Mouse (Mus musculus) bone marrow macrophage, adult 2 months (primary cell): ENCODE measurements at regions not wholly inside any gene's neighbourhood (a gene's known extent, or its start where the extent isn't known, plus 50 kb on each side); places are given as distances from the start of the nearest gene placed in this dataset.
A peak's percentile ranks its signal among the peaks of the same experiment; 100 is the strongest.

Experiments used
- H3K27ac ChIP-seq: 2 replicates; pipeline ENCODE4 v1.5.1; 2012; ENCODE audit warnings: low read depth, low read length; ENCODE audit not compliant: insufficient read depth
- H3K4me1 ChIP-seq: 2 replicates; pipeline ENCODE4 v1.6.1; 2012; ENCODE audit warnings: low read length; ENCODE audit not compliant: control insufficient read depth, insufficient read depth
- H3K4me3 ChIP-seq: 2 replicates; pipeline ENCODE4 v1.5.1; 2012; ENCODE audit warnings: mild to moderate bottlenecking, low read length, moderate library complexity; ENCODE audit not compliant: insufficient read depth
- CTCF ChIP-seq: IDR thresholded peaks from 2 replicates; pipeline ENCODE4 v1.5.1; 2012; ENCODE audit warnings: low read depth, mild to moderate bottlenecking, low read length, moderate library complexity
- POLR2A ChIP-seq: IDR thresholded peaks from 2 replicates; pipeline ENCODE4 v1.6.1; 2012; ENCODE audit warnings: mild to moderate bottlenecking, low read depth, low read length, borderline replicate concordance

DNA sequence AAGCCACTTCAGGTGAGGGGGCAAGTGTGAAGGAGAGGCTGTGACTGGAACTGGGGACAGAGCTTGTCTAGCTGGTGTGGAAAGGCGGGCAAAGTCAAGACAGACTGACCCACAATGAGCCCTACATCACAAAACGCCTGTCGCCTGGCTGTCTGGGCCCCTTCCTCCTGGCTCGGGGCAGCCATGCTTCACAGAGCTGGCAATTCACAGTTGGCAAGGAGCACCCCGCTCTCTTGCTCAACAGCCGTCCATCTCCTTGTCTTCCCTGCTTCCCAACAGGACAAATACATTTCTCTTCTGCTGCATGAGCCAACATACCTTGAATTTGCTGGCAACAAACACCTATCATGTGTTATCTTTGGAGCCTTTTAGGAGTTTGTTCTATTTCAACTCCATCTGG, 166.8 kb downstream of the Cdc5l start:
- Histone ChIP-seq H3K27ac (no peak overlapping the region), H3K4me1 (no peaks in the 10 kb centered on the region), H3K4me3 (no peak overlapping the region)
- no peak for TF ChIP-seq CTCF
- TF ChIP-seq POLR2A = no peak

DNA sequence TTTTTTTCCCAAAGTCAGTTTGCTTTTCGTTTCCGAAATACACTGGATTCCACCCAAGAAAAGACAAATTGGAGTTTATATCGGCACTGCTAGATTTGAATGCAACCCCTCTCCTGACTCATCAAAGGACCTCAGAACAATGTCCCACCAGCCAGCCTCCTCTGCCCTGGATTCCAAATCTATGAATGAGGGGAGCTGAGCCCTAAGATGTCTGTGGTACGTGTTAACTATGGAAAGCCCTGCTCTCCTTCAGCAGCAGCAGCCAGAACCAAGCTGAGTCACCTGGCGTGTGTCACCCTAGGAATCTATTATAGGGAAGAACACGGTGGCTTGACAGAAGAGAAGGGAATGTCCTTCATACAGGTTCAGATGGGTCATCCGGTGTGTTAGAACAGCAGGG, 167.9 kb downstream of the Cdc5l start:
- TF ChIP-seq CTCF (no peak), POLR2A (no peak)
- Histone ChIP-seq H3K27ac (no peak overlapping the region), H3K4me3 (no peak overlapping the region), H3K4me1 (no peaks in the 10 kb centered on the region)

DNA sequence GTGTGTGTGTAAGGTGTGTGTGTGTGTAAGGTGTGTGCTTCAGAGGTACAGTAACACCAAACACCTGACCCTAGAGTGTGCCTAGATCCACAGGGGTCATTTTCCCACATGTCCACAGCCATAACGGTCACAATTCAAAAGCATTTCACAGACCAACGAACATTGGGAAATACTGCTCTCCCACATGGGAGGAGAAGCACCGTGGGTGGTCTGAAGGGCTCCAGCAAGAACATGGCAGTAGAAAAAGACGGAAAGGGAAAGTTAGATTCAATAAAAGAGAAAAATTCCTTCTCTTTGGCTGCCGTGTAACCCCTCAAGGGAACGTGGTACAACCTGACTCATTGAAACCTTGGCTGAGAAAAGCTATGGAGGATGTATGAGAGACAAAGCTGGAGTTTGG, 169.1 kb downstream of the Cdc5l start:
- no peak for TF ChIP-seq POLR2A
- TF ChIP-seq CTCF = no peak
- no peak overlapping the region for H3K27ac ChIP-seq

GRCm38 (mm10) chr17:45260421-45260820, 173.1 kb downstream of the Cdc5l start:
- TF ChIP-seq CTCF (no peak), POLR2A (no peak)
- Histone ChIP-seq H3K4me1 (no peaks in the 10 kb centered on the region), H3K4me3 (no peak overlapping the region), H3K27ac (no peak overlapping the region)

More for the DNA sequence above, 169.1 kb downstream of the Cdc5l start:
- no peaks in the 10 kb centered on the region for H3K4me1 ChIP-seq
- no peak overlapping the region for H3K4me3 ChIP-seq

DNA sequence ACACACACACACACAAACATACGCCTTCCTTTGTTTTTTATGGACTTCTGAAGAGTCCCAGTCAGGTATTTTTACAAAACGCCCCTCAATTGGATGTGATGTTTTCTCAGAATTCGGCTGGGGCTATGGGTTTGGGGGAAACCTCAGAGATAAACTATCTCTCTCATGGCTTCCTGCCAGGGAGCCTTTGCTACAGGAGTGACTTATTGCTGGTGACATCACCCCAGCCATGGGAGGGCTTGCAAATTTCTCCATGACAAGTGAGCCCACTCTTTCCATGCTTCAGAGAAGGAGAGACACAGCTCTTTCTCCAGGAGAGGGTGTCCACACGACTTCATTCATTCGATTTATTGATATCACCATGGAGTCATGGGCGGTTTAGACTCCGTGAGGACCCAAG, 175.5 kb downstream of the Cdc5l start:
- H3K27ac ChIP-seq = no peak overlapping the region
- no peak overlapping the region for H3K4me3 ChIP-seq
- TF ChIP-seq POLR2A (no peak), CTCF (no peak)
- no peaks in the 10 kb centered on the region for H3K4me1 ChIP-seq

- no peak overlapping the region for H3K27ac ChIP-seq
- H3K4me3 ChIP-seq = no peak overlapping the region
- H3K4me1 ChIP-seq = no peaks in the 10 kb centered on the region
- TF ChIP-seq CTCF (no peak), POLR2A (no peak)
Measured at GRCm38 (mm10) chr17:45252593-45253230, 180.8 kb downstream of the Cdc5l start.

- Histone ChIP-seq H3K4me3 (no peak overlapping the region), H3K27ac (no peak overlapping the region), H3K4me1 (no peaks in the 10 kb centered on the region)
- TF ChIP-seq POLR2A (no peak), CTCF (peak; percentile 66)
Measured at GRCm38 (mm10) chr17:45251034-45251730, 182.4 kb downstream of the Cdc5l start.

DNA sequence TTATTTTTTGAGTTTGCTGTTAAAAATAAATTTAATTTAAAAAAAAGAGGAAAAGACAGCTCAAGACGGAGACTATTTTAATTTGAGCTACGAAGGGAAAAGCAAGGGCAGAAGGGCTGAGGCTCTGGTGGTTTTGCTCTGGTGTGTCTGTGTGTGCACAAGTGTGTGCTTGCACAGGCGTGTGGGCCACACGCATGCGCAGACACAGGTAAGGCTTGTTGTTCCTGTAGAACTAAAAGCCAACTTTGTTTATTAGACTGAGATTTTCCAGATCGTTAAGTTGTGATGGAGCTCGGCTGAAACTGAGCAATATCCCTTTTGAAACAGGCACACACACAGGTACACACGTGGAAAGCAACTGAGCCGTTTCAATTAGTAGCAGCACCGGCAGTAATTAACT, 183.1 kb downstream of the Cdc5l start:
- H3K4me3 ChIP-seq = no peak overlapping the region

DNA sequence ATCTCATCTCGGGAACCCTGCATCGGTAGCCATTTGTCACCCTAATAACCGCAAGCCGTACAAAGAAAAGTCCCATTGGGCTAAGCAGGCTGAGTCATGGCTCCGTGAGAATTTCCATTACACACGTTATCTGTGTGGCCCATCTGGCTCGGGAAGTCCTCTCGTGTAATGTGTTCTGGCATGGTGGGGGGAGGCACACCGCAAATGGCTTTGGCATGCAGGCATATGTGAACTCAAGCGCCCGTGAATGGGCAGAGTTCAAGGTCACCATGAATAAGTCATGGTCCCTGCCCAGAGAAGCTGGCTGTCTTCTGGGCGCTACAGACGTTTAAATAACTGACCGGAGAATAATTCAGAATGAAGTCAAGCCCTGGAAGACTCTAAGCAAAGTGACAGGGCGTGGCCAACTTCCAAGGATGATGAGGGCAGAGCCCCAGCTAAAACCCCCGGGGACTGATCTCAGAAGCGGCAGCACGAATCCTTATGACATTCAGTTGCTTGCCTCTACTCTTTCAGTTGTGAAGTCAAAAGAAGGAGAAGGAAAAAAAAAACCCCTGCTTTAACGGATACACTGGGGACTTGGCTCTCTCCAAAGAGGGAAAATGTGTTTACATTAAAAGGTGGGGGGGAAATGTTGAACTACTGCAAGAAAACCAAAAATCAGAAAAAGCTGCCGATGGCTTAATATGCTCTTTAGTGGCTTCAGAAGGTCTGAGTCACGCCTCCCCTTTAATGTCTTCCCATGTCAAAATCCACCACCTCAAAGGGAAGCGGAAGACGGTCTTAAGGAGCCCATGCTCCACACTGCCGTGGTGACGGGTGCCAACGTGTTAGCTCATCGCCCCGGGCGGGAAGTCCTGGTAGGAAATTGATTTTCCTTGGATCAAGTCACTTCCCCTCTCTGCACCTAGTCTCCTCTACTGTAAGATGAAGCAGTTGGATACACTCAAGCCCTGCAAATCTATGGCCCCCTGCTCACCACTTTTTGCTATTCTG, 186.1 kb downstream of the Cdc5l start:
- TF ChIP-seq POLR2A = no peak
- TF ChIP-seq CTCF = no peak
- no peak overlapping the region for H3K4me3 ChIP-seq

More for the DNA sequence above, 183.1 kb downstream of the Cdc5l start:
- H3K4me1 ChIP-seq = no peaks in the 10 kb centered on the region
- TF ChIP-seq POLR2A = no peak
- no peak for TF ChIP-seq CTCF
- no peak overlapping the region for H3K27ac ChIP-seq

More for the DNA sequence above, 186.1 kb downstream of the Cdc5l start:
- no peak overlapping the region for H3K27ac ChIP-seq
- no peaks in the 10 kb centered on the region for H3K4me1 ChIP-seq
